Mouse (Mus musculus): ENCODE results near the gene B4galt3. TPM values are rescaled to one million over a fixed set of nuclear protein-coding genes. Genes with fewer than 3 reads are reported as not detected.

Gene B4galt3
- polyA plus RNA-seq, 1 experiment = 78.5 TPM

- TF ChIP-seq CTCF (IDR thresholded peaks at IDR 0.05; ENCODE audit: extremely low read depth, insufficient read length, insufficient replicate concordance, low read depth, low read length) (no peak), POLR2A (IDR thresholded peaks at IDR 0.05; ENCODE audit: low read depth, low read length) (no peak)
- Histone ChIP-seq H3K36me3 (ENCODE audit: control insufficient read depth, insufficient read depth, low read length) (peaks cover 5% of the 10 kb centered on the region; the same call in 1 of the 2 replicates), H3K4me1 (ENCODE audit: control insufficient read depth, insufficient read depth, insufficient read length, low read length) (peaks cover 14% of the 10 kb centered on the region), H3K27ac (ENCODE audit: insufficient read depth, low read depth, low read length) (no peak within 1 kb of the TSS), H3K4me3 (ENCODE audit: low read depth, low read length) (no peak within 1 kb of the TSS), H3K27me3 (ENCODE audit: control insufficient read depth, insufficient read depth, low read length) (no peaks in the 10 kb centered on the region)
- WGBS = 78% methylated on average over 5 of the region's 5 CpGs
Observed at GRCm38 (mm10) chr1:171224857-171225256, 45.3 kb upstream of the B4galt3 start, which contains the start of gene Apoa2. TSS of gene Apoa2 (plus strand) at chr1:171225054.

GRCm38 (mm10) chr1:171226780-171227179 is 43.3 kb upstream of the B4galt3 start:
- WGBS = 63% methylated on average over 4 of the region's 4 CpGs

GRCm38 (mm10) chr1:171227879-171228278 is 42.2 kb upstream of the B4galt3 start:
- H3K4me1 ChIP-seq (ENCODE audit: control insufficient read depth, insufficient read depth, insufficient read length, low read length) = peaks cover 3% of the 10 kb centered on the region; the same call in 1 of the 2 replicates
- 79% methylated on average over 1 of the region's 1 CpGs for WGBS
- no peak for TF ChIP-seq POLR2A (IDR thresholded peaks at IDR 0.05; ENCODE audit: low read depth, low read length)
- no peak for TF ChIP-seq CTCF (IDR thresholded peaks at IDR 0.05; ENCODE audit: extremely low read depth, insufficient read length, insufficient replicate concordance, low read depth, low read length)
- H3K36me3 ChIP-seq (ENCODE audit: control insufficient read depth, insufficient read depth, low read length) = 0 out of 2 replicates have a peak, but pooled peaks cover 1% of the 10 kb centered on the region
- no peak overlapping the region for H3K27ac ChIP-seq (ENCODE audit: insufficient read depth, low read depth, low read length)
- H3K27me3 ChIP-seq (ENCODE audit: control insufficient read depth, insufficient read depth, low read length) = no peaks in the 10 kb centered on the region
- no peak overlapping the region for H3K4me3 ChIP-seq (ENCODE audit: low read depth, low read length)

More at GRCm38 (mm10) chr1:171226780-171227179, 43.3 kb upstream of the B4galt3 start:
- peaks cover 5% of the 10 kb centered on the region; the same call in 1 of the 2 replicates for H3K4me1 ChIP-seq (ENCODE audit: control insufficient read depth, insufficient read depth, insufficient read length, low read length)
- no peak for TF ChIP-seq CTCF (IDR thresholded peaks at IDR 0.05; ENCODE audit: extremely low read depth, insufficient read length, insufficient replicate concordance, low read depth, low read length)
- TF ChIP-seq POLR2A (IDR thresholded peaks at IDR 0.05; ENCODE audit: low read depth, low read length) = no peak
- H3K4me3 ChIP-seq (ENCODE audit: low read depth, low read length) = no peak overlapping the region
- H3K27me3 ChIP-seq (ENCODE audit: control insufficient read depth, insufficient read depth, low read length) = no peaks in the 10 kb centered on the region
- H3K36me3 ChIP-seq (ENCODE audit: control insufficient read depth, insufficient read depth, low read length) = 0 out of 2 replicates have a peak, but pooled peaks cover 1% of the 10 kb centered on the region
- H3K27ac ChIP-seq (ENCODE audit: insufficient read depth, low read depth, low read length) = no peak overlapping the region

- no peak overlapping the region for H3K4me3 ChIP-seq (ENCODE audit: low read depth, low read length)
- 81% methylated on average over 6 of the region's 6 CpGs for WGBS
- H3K27me3 ChIP-seq (ENCODE audit: control insufficient read depth, insufficient read depth, low read length) = no peaks in the 10 kb centered on the region
- H3K27ac ChIP-seq (ENCODE audit: insufficient read depth, low read depth, low read length) = no peak overlapping the region
- no peaks in the 10 kb centered on the region; the same call in 1 of the 2 replicates for H3K4me1 ChIP-seq (ENCODE audit: control insufficient read depth, insufficient read depth, insufficient read length, low read length)
- TF ChIP-seq POLR2A (IDR thresholded peaks at IDR 0.05; ENCODE audit: low read depth, low read length) (no peak), CTCF (IDR thresholded peaks at IDR 0.05; ENCODE audit: extremely low read depth, insufficient read length, insufficient replicate concordance, low read depth, low read length) (no peak)
- H3K36me3 ChIP-seq (ENCODE audit: control insufficient read depth, insufficient read depth, low read length) = peaks cover 16% of the 10 kb centered on the region
Observed at GRCm38 (mm10) chr1:171229750-171230149, 40.4 kb upstream of the B4galt3 start.

GRCm38 (mm10) chr1:171230215-171230614 is 39.9 kb upstream of the B4galt3 start:
- no peak overlapping the region for H3K27ac ChIP-seq (ENCODE audit: insufficient read depth, low read depth, low read length)
- 44% methylated on average over 3 of the region's 3 CpGs for WGBS
- peaks cover 21% of the 10 kb centered on the region for H3K36me3 ChIP-seq (ENCODE audit: control insufficient read depth, insufficient read depth, low read length)
- H3K27me3 ChIP-seq (ENCODE audit: control insufficient read depth, insufficient read depth, low read length) = no peaks in the 10 kb centered on the region
- TF ChIP-seq POLR2A (IDR thresholded peaks at IDR 0.05; ENCODE audit: low read depth, low read length) (no peak), CTCF (IDR thresholded peaks at IDR 0.05; ENCODE audit: extremely low read depth, insufficient read length, insufficient replicate concordance, low read depth, low read length) (no peak)
- no peak overlapping the region for H3K4me3 ChIP-seq (ENCODE audit: low read depth, low read length)
- H3K4me1 ChIP-seq (ENCODE audit: control insufficient read depth, insufficient read depth, insufficient read length, low read length) = no peaks in the 10 kb centered on the region

GRCm38 (mm10) chr1:171231844-171232243 is 38.3 kb upstream of the B4galt3 start:
- 74% methylated on average over 4 of the region's 4 CpGs for WGBS
- Histone ChIP-seq H3K36me3 (ENCODE audit: control insufficient read depth, insufficient read depth, low read length) (peaks cover 35% of the 10 kb centered on the region), H3K4me1 (ENCODE audit: control insufficient read depth, insufficient read depth, insufficient read length, low read length) (no peaks in the 10 kb centered on the region), H3K27me3 (ENCODE audit: control insufficient read depth, insufficient read depth, low read length) (no peaks in the 10 kb centered on the region), H3K4me3 (ENCODE audit: low read depth, low read length) (no peak overlapping the region; the same call in 1 of the 2 replicates), H3K27ac (ENCODE audit: insufficient read depth, low read depth, low read length) (no peak overlapping the region)
- TF ChIP-seq CTCF (IDR thresholded peaks at IDR 0.05; ENCODE audit: extremely low read depth, insufficient read length, insufficient replicate concordance, low read depth, low read length) (no peak), POLR2A (IDR thresholded peaks at IDR 0.05; ENCODE audit: low read depth, low read length) (no peak)

GRCm38 (mm10) chr1:171232348-171232747 is 37.8 kb upstream of the B4galt3 start:
- Histone ChIP-seq H3K36me3 (ENCODE audit: control insufficient read depth, insufficient read depth, low read length) (peaks cover 40% of the 10 kb centered on the region), H3K27me3 (ENCODE audit: control insufficient read depth, insufficient read depth, low read length) (no peaks in the 10 kb centered on the region), H3K27ac (ENCODE audit: insufficient read depth, low read depth, low read length) (no peak overlapping the region; the same call in 1 of the 2 replicates), H3K4me3 (ENCODE audit: low read depth, low read length) (no peak overlapping the region), H3K4me1 (ENCODE audit: control insufficient read depth, insufficient read depth, insufficient read length, low read length) (no peaks in the 10 kb centered on the region)
- TF ChIP-seq CTCF (IDR thresholded peaks at IDR 0.05; ENCODE audit: extremely low read depth, insufficient read length, insufficient replicate concordance, low read depth, low read length) (no peak), POLR2A (IDR thresholded peaks at IDR 0.05; ENCODE audit: low read depth, low read length) (no peak)
- 63% methylated on average over 5 of the region's 5 CpGs for WGBS
